Mouse (Mus musculus) megakaryocyte-erythroid progenitor cell, adult 5 weeks (primary cell): ENCODE measurements around the gene Oprd1. TPM values are rescaled to one million over a fixed set of nuclear protein-coding genes. Genes with fewer than 3 reads are reported as not detected.

Experiments
- polyA plus RNA-seq: library from polyadenylated mRNA; stranded (reverse); fragments of >175 nt; gene quantifications from 2 replicates; pipeline ENCODE4 v1.2.3, GENCODE M21; 2012

Oprd1 gene
- polyA plus RNA-seq: not detected in 2 replicates

DNA sequence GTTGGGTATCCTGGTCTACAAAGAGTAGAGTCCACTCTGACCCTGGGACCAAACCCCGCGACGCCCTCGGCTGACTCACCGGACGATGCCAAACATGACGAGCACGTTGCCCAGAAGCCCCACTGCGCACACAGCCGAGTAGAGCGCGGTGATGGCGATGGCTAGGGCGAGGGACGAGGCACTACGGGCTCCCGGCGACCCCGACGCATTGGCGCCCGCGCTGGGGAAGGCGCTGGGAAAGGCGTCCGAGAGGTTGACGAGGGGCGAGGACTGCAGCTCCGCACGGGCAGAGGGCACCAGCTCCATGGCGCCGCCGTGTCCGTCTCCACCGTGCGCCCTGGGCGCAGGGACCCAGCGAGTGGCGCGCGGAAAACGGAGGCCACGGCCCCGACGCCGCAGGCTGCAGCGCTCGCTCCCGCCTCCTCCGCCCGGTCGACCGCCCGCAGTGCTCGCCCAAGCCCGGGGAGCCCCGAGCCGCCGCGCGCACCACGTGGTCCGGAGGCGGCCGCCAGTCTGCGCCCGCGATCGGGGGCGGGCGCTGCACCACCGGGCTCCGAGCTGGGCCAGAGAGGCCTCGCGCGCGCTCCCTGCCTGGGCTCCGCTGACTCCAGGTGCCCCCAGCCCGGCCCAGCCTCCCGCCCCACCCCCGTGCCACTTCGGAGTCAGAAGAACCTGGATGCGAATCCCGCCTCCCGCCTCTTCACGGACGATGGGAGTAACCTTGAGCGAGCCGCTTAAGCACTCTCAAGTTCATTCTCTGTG, at the start of gene Oprd1:
Gene Oprd1, minus strand, starts transcription at position 407 of the 762 bp plus-strand sequence.

DNA sequence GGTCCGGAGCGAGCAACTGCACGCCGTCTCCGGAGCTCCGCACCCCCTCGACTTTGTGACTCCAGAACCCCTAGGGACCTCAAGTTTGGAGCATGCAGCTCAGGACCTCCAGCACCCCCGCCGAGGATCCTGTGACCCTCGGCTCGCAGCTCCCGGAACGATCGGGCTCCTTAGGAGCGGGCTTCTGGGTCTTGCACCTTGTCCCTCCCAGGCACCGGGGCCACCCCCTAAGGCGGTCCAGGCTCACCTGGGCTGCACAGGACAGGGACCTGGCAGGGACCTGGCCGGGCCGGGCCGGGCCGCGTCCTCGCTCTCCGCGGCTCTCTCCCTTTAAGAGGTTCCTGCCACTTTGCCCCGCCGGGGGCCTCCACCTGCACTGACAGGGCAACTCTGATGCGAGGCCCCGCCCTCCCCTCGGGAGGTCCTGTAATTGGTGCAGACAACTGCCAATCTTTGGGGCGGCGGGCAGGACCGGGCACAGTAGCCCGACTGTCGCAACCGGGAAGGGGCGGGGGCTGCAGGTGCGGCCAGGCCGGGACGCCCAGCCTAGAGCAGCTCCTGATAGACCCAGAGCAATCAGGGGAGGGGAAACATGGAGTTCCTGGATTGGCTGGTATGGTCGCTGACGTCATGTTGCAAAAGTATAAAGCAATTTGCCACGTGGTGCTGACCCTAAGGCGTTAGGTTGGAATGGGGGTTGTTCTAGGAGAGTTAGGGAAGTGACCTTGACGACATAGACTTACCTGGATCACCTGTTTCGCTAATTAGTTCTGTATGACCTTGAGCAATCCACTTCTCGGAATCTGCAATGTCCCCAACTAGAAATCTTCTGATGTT, 69.1 kb downstream of the Oprd1 start, which contains the start of gene Epb41:
Gene Epb41, minus strand, starts transcription at position 389 of the 837 bp plus-strand sequence.

GRCm38 (mm10) chr4:132074077-132074932, 70.0 kb downstream of the Oprd1 start, which contains the start of gene Gm10300:
Gm10300 (plus strand) TSS chr4:132074697.

Other genes with a start within 250 kb of the Oprd1 start
- gene Tmem200b, start 222.7 kb downstream of the Oprd1 start, polyA plus RNA-seq: 1.6 and 2.8 TPM in 2 replicates
- gene Gm10300, start 69.8 kb downstream of the Oprd1 start, polyA plus RNA-seq: 0.28 and 0.60 TPM in 2 replicates
- gene Epb41, start 69.2 kb downstream of the Oprd1 start, polyA plus RNA-seq: 36.6 and 47.6 TPM in 2 replicates
- gene Ythdf2, start 67.8 kb upstream of the Oprd1 start, polyA plus RNA-seq: 53.1 and 53.9 TPM in 2 replicates
- gene Gmeb1, start 117.1 kb upstream of the Oprd1 start, polyA plus RNA-seq: 15.6 and 16.0 TPM in 2 replicates
- 14.5 and 15.9 TPM in 2 replicates for gene Taf12, start 129.9 kb upstream of the Oprd1 start, polyA plus RNA-seq
- gene Rab42, start 158.9 kb upstream of the Oprd1 start, polyA plus RNA-seq: 0.21 and 0.25 TPM in 2 replicates
- 51.6 and 62.1 TPM in 2 replicates for gene Trnau1ap, start 185.1 kb upstream of the Oprd1 start, polyA plus RNA-seq
- gene Rcc1, start 209.1 kb upstream of the Oprd1 start, polyA plus RNA-seq: 57.3 and 58.2 TPM in 2 replicates